Mouse (Mus musculus) inflammation-experienced regulatory T-cells (primary cell): Measurements from ENCODE around the gene Cip2a. TPM values are rescaled to one million over a fixed set of nuclear protein-coding genes. Genes with fewer than 3 reads are reported as not detected.

ENCODE experiments used
- polyA plus RNA-seq, 2 experiments: library from polyadenylated mRNA; unstranded; fragments of 100-300 nt; shearing (Covaris generic); gene quantifications; one replicate each; pipeline ENCODE4 v1.2.1; 2017

Cip2a gene
- 1 to 10 TPM; 1.3 to 2.7 TPM for polyA plus RNA-seq

GRCm38 (mm10) chr16:48993559-48994342 lies at the start of gene Cip2a, which contains the start of gene Dzip3:
Gene Cip2a (plus strand): TSS chr16:48994185.
Gene Dzip3 (minus strand): TSS chr16:48994165.

DNA sequence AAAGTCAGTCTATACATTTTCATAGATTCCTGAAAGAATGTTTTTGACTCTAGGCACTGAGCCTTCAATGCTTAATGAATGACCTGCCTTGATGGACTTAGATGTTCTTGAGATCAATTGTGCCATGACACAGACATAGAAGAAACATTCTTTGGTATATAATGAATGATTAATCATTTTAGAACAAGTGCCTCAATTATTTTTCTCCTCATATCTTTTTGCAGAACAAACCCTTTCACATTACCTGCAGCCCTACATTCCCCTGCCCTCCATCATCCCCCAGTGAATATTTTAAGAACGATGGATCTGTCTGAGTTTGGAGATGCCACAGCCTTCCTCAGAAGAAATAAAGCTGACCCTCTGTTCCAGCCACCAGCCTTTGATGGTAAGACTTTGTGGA lies 63.2 kb downstream of the Cip2a start, which contains the start of gene Myh15:
Gene Myh15, plus strand, starts transcription at position 301 of the 400 bp plus-strand sequence.

Other genes starting within 250 kb of the Cip2a start
- 100 to 1,000 TPM; 115 to 117 TPM for gene Trat1, start 222.2 kb upstream of the Cip2a start, polyA plus RNA-seq
- not detected for gene Retnlb, start 177.3 kb upstream of the Cip2a start, polyA plus RNA-seq
- not detected for gene Retnla, start 151.6 kb upstream of the Cip2a start, polyA plus RNA-seq
- gene Retnlg, start 121.6 kb upstream of the Cip2a start, polyA plus RNA-seq, result 1 to 10 TPM in 1 of 2 experiments, not detected in 1; 3.1 TPM
- gene Dzip3, start within 50 bp of the Cip2a start, polyA plus RNA-seq, result 1 to 10 TPM; 6.1 to 6.7 TPM
- under 1 TPM in 1 of 2 experiments, not detected in 1; 0.37 TPM for gene Myh15, start 63.3 kb downstream of the Cip2a start, polyA plus RNA-seq